Mouse (Mus musculus) forebrain, embryonic 11.5 days (tissue): ENCODE results near the gene Fcer2a. TPM values are rescaled to one million over a fixed set of nuclear protein-coding genes. Genes with fewer than 3 reads are reported as not detected.
A peak's percentile ranks its signal among the peaks of the same experiment; 100 is the strongest.

ENCODE experiments used
- ATAC-seq: fragments of 200-750 bp; cut with Nextera tagmentation; replicated peaks from 2 replicates; pipeline ENCODE4 v1.8.0; 2017; ENCODE audit warnings: moderate TSS enrichment; ENCODE audit not compliant: low FRiP score
- DNase-seq: peaks from one replicate; pipeline ENCODE4 v3.0.0-alpha.2; 2017; ENCODE audit warnings: low spot score
- H3K27ac ChIP-seq: fragments of 300-500 bp; sonication (generic); 2 replicates; pipeline ENCODE4 v1.5.1; 2014; ENCODE audit warnings: low read depth, low read length
- H3K27me3 ChIP-seq: fragments of 300-500 bp; sonication (generic); 2 replicates; pipeline ENCODE4 v1.6.1; 2014; ENCODE audit warnings: mild to moderate bottlenecking, low read length, mixed read lengths; ENCODE audit not compliant: control insufficient read depth, insufficient read depth
- H3K36me3 ChIP-seq: fragments of 300-500 bp; sonication (generic); 2 replicates; pipeline ENCODE4 v1.6.1; 2014; ENCODE audit warnings: mild to moderate bottlenecking, low read length, moderate library complexity, mixed read lengths; ENCODE audit not compliant: control insufficient read depth, insufficient read depth
- H3K4me1 ChIP-seq: fragments of 300-500 bp; sonication (generic); replicated peaks from 2 replicates; pipeline ENCODE4 v1.6.1; 2014; ENCODE audit warnings: low read length, mixed read lengths; ENCODE audit not compliant: control insufficient read depth, insufficient read depth
- H3K4me2 ChIP-seq: fragments of 300-500 bp; sonication (generic); 2 replicates; pipeline ENCODE4 v1.6.1; 2014; ENCODE audit warnings: low read depth, mild to moderate bottlenecking, low read length, moderate library complexity, mixed read lengths; ENCODE audit not compliant: severe bottlenecking
- H3K4me3 ChIP-seq: fragments of 300-500 bp; sonication (generic); 2 replicates; pipeline ENCODE4 v1.5.1; 2014; ENCODE audit warnings: low read depth, low read length
- H3K9ac ChIP-seq: fragments of 300-500 bp; sonication (generic); 2 replicates; pipeline ENCODE4 v1.6.1; 2014; ENCODE audit warnings: low read length
- H3K9me3 ChIP-seq: fragments of 300-500 bp; sonication (generic); 2 replicates; pipeline ENCODE4 v1.6.1; 2016; ENCODE audit warnings: low read length, mixed read lengths; ENCODE audit not compliant: control insufficient read depth
- WGBS: fragments of 180-500 bp; shearing (Covaris S2); extraction: QIAGEN DNeasy Blood & Tissue Kit; methylation state at CpG from one replicate; pipeline ENCODE4 v1.1.7; 2014; 5-methylcytosine and 5-hydroxymethylcytosine counted together
- polyA plus RNA-seq: library from polyadenylated mRNA; unstranded; fragments of >200 nt; fragmentation: Nextera tagmentation; extraction: Ambion mirVana; gene quantifications from 2 replicates; pipeline ENCODE4 v1.2.1, GENCODE M21; 2014

Fcer2a gene
- polyA plus RNA-seq: 0.16 and 0.24 TPM in 2 replicates

GRCm38 (mm10) chr8:3694121-3694520 lies at the start of gene Fcer2a:
Gene Fcer2a (minus strand): TSS chr8:3694175.
- no peak within 1 kb of the TSS for H3K4me2 ChIP-seq
- no peak within 1 kb of the TSS for H3K4me3 ChIP-seq
- no peaks in the 10 kb centered on the region for H3K36me3 ChIP-seq
- no peak within 1 kb of the TSS for H3K9ac ChIP-seq
- WGBS: 84% methylated on average over 3 of the region's 3 CpGs
- H3K27ac ChIP-seq: no peak within 1 kb of the TSS
- DNase-seq (no peak), ATAC-seq (no peak)
- no peaks in the 10 kb centered on the region for H3K9me3 ChIP-seq
- H3K4me1 ChIP-seq: no peaks in the 10 kb centered on the region
- no peaks in the 10 kb centered on the region for H3K27me3 ChIP-seq

- 90% methylated on average over 2 of the region's 2 CpGs for WGBS
- Histone ChIP-seq H3K9me3 (no peaks in the 10 kb centered on the region), H3K4me3 (no peak overlapping the region), H3K27ac (no peak overlapping the region), H3K9ac (no peak overlapping the region), H3K27me3 (no peaks in the 10 kb centered on the region), H3K4me2 (no peak overlapping the region), H3K36me3 (no peaks in the 10 kb centered on the region), H3K4me1 (no peaks in the 10 kb centered on the region)
- DNase-seq (no peak), ATAC-seq (no peak)
Measured at GRCm38 (mm10) chr8:3736947-3737346, 43.0 kb upstream of the Fcer2a start.

- no peak overlapping the region for H3K4me2 ChIP-seq
- H3K36me3 ChIP-seq: no peaks in the 10 kb centered on the region
- ATAC-seq (no peak), DNase-seq (no peak)
- no peak overlapping the region for H3K9ac ChIP-seq
- no peaks in the 10 kb centered on the region for H3K4me1 ChIP-seq
- no peaks in the 10 kb centered on the region for H3K27me3 ChIP-seq
- no peak overlapping the region for H3K4me3 ChIP-seq
- H3K9me3 ChIP-seq: no peaks in the 10 kb centered on the region
- WGBS: 84% methylated on average over 2 of the region's 2 CpGs
- H3K27ac ChIP-seq: no peak overlapping the region
Measured at GRCm38 (mm10) chr8:3735599-3735998, 41.6 kb upstream of the Fcer2a start.

GRCm38 (mm10) chr8:3734084-3734483 lies 40.1 kb upstream of the Fcer2a start:
- Histone ChIP-seq H3K4me2 (no peak overlapping the region), H3K9ac (no peak overlapping the region), H3K27ac (no peak overlapping the region), H3K27me3 (no peaks in the 10 kb centered on the region), H3K4me1 (no peaks in the 10 kb centered on the region), H3K36me3 (no peaks in the 10 kb centered on the region), H3K4me3 (no peak overlapping the region), H3K9me3 (no peaks in the 10 kb centered on the region)
- ATAC-seq (no peak), DNase-seq (no peak)
- 63% methylated on average over 1 of the region's 1 CpGs for WGBS

- H3K4me2 ChIP-seq: no peak overlapping the region
- H3K4me3 ChIP-seq: no peak overlapping the region
- no peak overlapping the region for H3K27ac ChIP-seq
- no peak overlapping the region for H3K9ac ChIP-seq
- 64% methylated on average over 1 of the region's 1 CpGs for WGBS
- DNase-seq (no peak), ATAC-seq (no peak)
- H3K36me3 ChIP-seq: no peaks in the 10 kb centered on the region
- no peaks in the 10 kb centered on the region for H3K4me1 ChIP-seq
- no peaks in the 10 kb centered on the region for H3K27me3 ChIP-seq
- H3K9me3 ChIP-seq: no peaks in the 10 kb centered on the region
Measured at GRCm38 (mm10) chr8:3721041-3721440, 27.1 kb upstream of the Fcer2a start.

GRCm38 (mm10) chr8:3720551-3720950 lies 26.6 kb upstream of the Fcer2a start, which contains the start of gene Clec4g:
Gene Clec4g (minus strand): TSS chr8:3720651.
- no peak for ATAC-seq
- WGBS: 76% methylated on average over 5 of the region's 5 CpGs

GRCm38 (mm10) chr8:3718559-3718958 lies 24.6 kb upstream of the Fcer2a start:
- peak; percentile 79 for DNase-seq
- Histone ChIP-seq H3K4me1 (no peaks in the 10 kb centered on the region), H3K9ac (no peak overlapping the region), H3K36me3 (no peaks in the 10 kb centered on the region), H3K27ac (no peak overlapping the region), H3K9me3 (no peaks in the 10 kb centered on the region), H3K27me3 (no peaks in the 10 kb centered on the region), H3K4me2 (no peak overlapping the region), H3K4me3 (no peak overlapping the region)
- WGBS: 15% methylated on average over 14 of the region's 14 CpGs
- peak; percentile 67 for ATAC-seq

More at GRCm38 (mm10) chr8:3720551-3720950, 26.6 kb upstream of the Fcer2a start, which contains the start of gene Clec4g:
- Histone ChIP-seq H3K36me3 (no peaks in the 10 kb centered on the region), H3K4me1 (no peaks in the 10 kb centered on the region), H3K9me3 (no peaks in the 10 kb centered on the region), H3K27ac (no peak within 1 kb of the TSS), H3K27me3 (no peaks in the 10 kb centered on the region), H3K9ac (no peak within 1 kb of the TSS), H3K4me2 (no peak within 1 kb of the TSS), H3K4me3 (no peak within 1 kb of the TSS)
- no peak for DNase-seq

- Histone ChIP-seq H3K27ac (no peak overlapping the region), H3K9ac (no peak overlapping the region), H3K9me3 (no peaks in the 10 kb centered on the region), H3K27me3 (no peaks in the 10 kb centered on the region), H3K4me1 (no peaks in the 10 kb centered on the region), H3K36me3 (no peaks in the 10 kb centered on the region), H3K4me2 (no peak overlapping the region), H3K4me3 (no peak overlapping the region)
- no peak for DNase-seq
- ATAC-seq: no peak
- 89% methylated on average over 12 of the region's 12 CpGs for WGBS
Measured at GRCm38 (mm10) chr8:3717321-3717954, 23.5 kb upstream of the Fcer2a start.

GRCm38 (mm10) chr8:3711646-3712045 lies 17.7 kb upstream of the Fcer2a start:
- Histone ChIP-seq H3K4me3 (no peak overlapping the region), H3K4me1 (no peaks in the 10 kb centered on the region), H3K27ac (no peak overlapping the region), H3K27me3 (no peaks in the 10 kb centered on the region), H3K4me2 (no peak overlapping the region), H3K9ac (no peak overlapping the region), H3K36me3 (no peaks in the 10 kb centered on the region), H3K9me3 (no peaks in the 10 kb centered on the region)
- WGBS: 71% methylated on average over 2 of the region's 2 CpGs
- DNase-seq: no peak
- no peak for ATAC-seq
